Mouse (Mus musculus): ENCODE results near the gene Adra2a.

- TF ChIP-seq CTCF (IDR thresholded peaks at IDR 0.05; ENCODE audit: control insufficient read depth, insufficient read depth, insufficient read length): no peak
- no peak for TF ChIP-seq USF1 (IDR thresholded peaks at IDR 0.05; ENCODE audit: low read depth)
- no peak for TF ChIP-seq CEBPB (IDR thresholded peaks at IDR 0.05; ENCODE audit: low read depth)
- TF ChIP-seq MAX (IDR thresholded peaks at IDR 0.05): no peak
These were observed 37.4 kb downstream of the Adra2a start for GRCm38 (mm10) chr19:54081303-54081702.
